Mouse (Mus musculus) MEL (cell line): Measurements from ENCODE around the gene Plac9a. TPM values are rescaled to one million over a fixed set of nuclear protein-coding genes. Genes with fewer than 3 reads are reported as not detected.

Experiments
- DNase-seq: peaks from one replicate; pipeline ENCODE4 v3.0.0; 2011; ENCODE audit warnings: low read depth, low spot score
- H3K27ac ChIP-seq: 2 replicates; pipeline ENCODE4 v1.5.1; 2012; ENCODE audit warnings: low read depth, mild to moderate bottlenecking, control low read depth, low read length, moderate library complexity; ENCODE audit not compliant: control insufficient read depth
- H3K27me3 ChIP-seq, 2 experiments: fragments of 150-350 bp in 1 of 2; sonication (generic) in 1 of 2; 2 replicates each; pipeline ENCODE4 v1.6.1; 2012; ENCODE audit warnings: low read length in 2 of 2, mild to moderate bottlenecking in 2 of 2, improper control_type of control experiment in 1 of 2, moderate library complexity in 1 of 2; ENCODE audit not compliant: insufficient read depth in 2 of 2, control insufficient read depth in 1 of 2
- H3K36me3 ChIP-seq, 2 experiments: 2 replicates each; pipeline ENCODE4 v1.6.1; 2012 to 2014; ENCODE audit warnings: low read length in 2 of 2, improper control_type of control experiment in 1 of 2, inconsistent platforms in 1 of 2, mild to moderate bottlenecking in 1 of 2; ENCODE audit not compliant: insufficient read depth in 2 of 2, control insufficient read depth in 1 of 2
- H3K4me1 ChIP-seq, 2 experiments: fragments of 150-350 bp in 1 of 2; sonication (generic) in 1 of 2; 2 replicates each; pipeline ENCODE4 v1.6.1; 2012; ENCODE audit warnings: low read length in 2 of 2, improper control_type of control experiment in 1 of 2, mild to moderate bottlenecking in 1 of 2; ENCODE audit not compliant: insufficient read depth in 2 of 2, control insufficient read depth in 1 of 2
- H3K4me3 ChIP-seq, 2 experiments: fragments of 150-350 bp in 1 of 2; sonication (generic) in 1 of 2; 2 replicates each; pipeline ENCODE4 v1.5.1; 2012; ENCODE audit warnings: low read depth in 2 of 2, low read length in 2 of 2, mild to moderate bottlenecking in 2 of 2, moderate library complexity in 2 of 2, control low read depth in 1 of 2, improper control_type of control experiment in 1 of 2; ENCODE audit not compliant: control insufficient read depth in 1 of 2, insufficient read depth in 1 of 2
- H3K79me2 ChIP-seq: 2 replicates; pipeline ENCODE4 v1.6.1; 2012; ENCODE audit warnings: mild to moderate bottlenecking, low read length, moderate library complexity; ENCODE audit not compliant: control insufficient read depth, poor library complexity, insufficient read depth
- H3K9ac ChIP-seq: 2 replicates; pipeline ENCODE4 v1.6.1; 2012; ENCODE audit warnings: low read depth, mild to moderate bottlenecking, control low read depth, low read length, moderate library complexity; ENCODE audit not compliant: control insufficient read depth, poor library complexity, severe bottlenecking
- H3K9me3 ChIP-seq: fragments of 150-350 bp; sonication (generic); replicated peaks from 2 replicates; pipeline ENCODE4 v1.6.1; 2012; ENCODE audit warnings: mild to moderate bottlenecking, low read length, improper control_type of control experiment, moderate library complexity; ENCODE audit not compliant: insufficient read depth
- BHLHE40 ChIP-seq: IDR thresholded peaks from 2 replicates; pipeline ENCODE4 v1.6.1; 2012; ENCODE audit warnings: low read depth, mild to moderate bottlenecking, inconsistent platforms, low read length, improper control_type of control experiment, borderline replicate concordance
- CHD1 ChIP-seq: IDR thresholded peaks from 2 replicates; pipeline ENCODE4 v1.6.1; 2012; ENCODE audit warnings: low read depth, mild to moderate bottlenecking, inconsistent platforms, low read length, improper control_type of control experiment
- CHD2 ChIP-seq: IDR thresholded peaks from 2 replicates; pipeline ENCODE4 v1.6.1; 2011; ENCODE audit warnings: low read length, improper control_type of control experiment
- CTCF ChIP-seq, 3 experiments: IDR thresholded peaks in 2 of 3; conservative IDR thresholded peaks in 1 of 3; 2 replicates each; pipeline ENCODE4 v1.5.1; 2011 to 2012; ENCODE audit warnings: low read length in 3 of 3, low read depth in 2 of 3, mild to moderate bottlenecking in 2 of 3, improper control_type of control experiment in 1 of 3, inconsistent platforms in 1 of 3, mixed read lengths in 1 of 3, moderate library complexity in 1 of 3; ENCODE audit not compliant: control insufficient read depth in 1 of 3, insufficient read depth in 1 of 3, poor library complexity in 1 of 3, severe bottlenecking in 1 of 3
- E2F4 ChIP-seq: IDR thresholded peaks from 2 replicates; pipeline ENCODE4 v1.6.1; 2011; ENCODE audit warnings: low read depth, low read length, improper control_type of control experiment, borderline replicate concordance
- ELF1 ChIP-seq: IDR thresholded peaks from 2 replicates; pipeline ENCODE4 v1.6.1; 2014; ENCODE audit warnings: low read depth, mild to moderate bottlenecking, inconsistent platforms, low read length, improper control_type of control experiment, moderate library complexity
- EP300 ChIP-seq, 2 experiments: IDR thresholded peaks; 2 replicates each; pipeline ENCODE4 v1.6.1; 2011; ENCODE audit warnings: improper control_type of control experiment in 2 of 2, low read length in 2 of 2, low read depth in 1 of 2, mild to moderate bottlenecking in 1 of 2
- ETS1 ChIP-seq: IDR thresholded peaks from 2 replicates; pipeline ENCODE4 v1.6.1; 2012; ENCODE audit warnings: low read depth, mild to moderate bottlenecking, inconsistent platforms, low read length, improper control_type of control experiment, moderate library complexity
- GABPA ChIP-seq: IDR thresholded peaks from 2 replicates; pipeline ENCODE4 v1.6.1; 2012; ENCODE audit warnings: low read depth, mild to moderate bottlenecking, inconsistent platforms, low read length, improper control_type of control experiment, moderate library complexity
- GATA1 ChIP-seq: IDR thresholded peaks from 2 replicates; pipeline ENCODE4 v1.6.1; 2011; ENCODE audit warnings: low read depth, low read length, improper control_type of control experiment
- HCFC1 ChIP-seq: IDR thresholded peaks from 2 replicates; pipeline ENCODE4 v1.6.1; 2012; ENCODE audit warnings: low read depth, mild to moderate bottlenecking, inconsistent platforms, low read length, improper control_type of control experiment, moderate library complexity
- JUND ChIP-seq: IDR thresholded peaks from 2 replicates; pipeline ENCODE4 v1.6.1; 2011; ENCODE audit warnings: low read depth, mild to moderate bottlenecking, improper control_type of control experiment, low read length
- KAT2A ChIP-seq: conservative IDR thresholded peaks from 2 replicates; pipeline ENCODE4 v1.6.1; 2012; ENCODE audit warnings: low read depth, low read length, improper control_type of control experiment, inconsistent platforms
- MAFK ChIP-seq: IDR thresholded peaks from 2 replicates; pipeline ENCODE4 v1.6.1; 2011; ENCODE audit warnings: low read depth, mild to moderate bottlenecking, low read length, improper control_type of control experiment, borderline replicate concordance
- MAX ChIP-seq: IDR thresholded peaks from 2 replicates; pipeline ENCODE4 v1.6.1; 2011; ENCODE audit warnings: low read length, improper control_type of control experiment
- MAZ ChIP-seq: IDR thresholded peaks from 2 replicates; pipeline ENCODE4 v1.6.1; 2012; ENCODE audit warnings: low read depth, mild to moderate bottlenecking, inconsistent platforms, low read length, improper control_type of control experiment
- MEF2A ChIP-seq: IDR thresholded peaks from 2 replicates; pipeline ENCODE4 v1.6.1; 2014; ENCODE audit warnings: low read depth, mild to moderate bottlenecking, inconsistent platforms, low read length, improper control_type of control experiment; ENCODE audit not compliant: poor library complexity, insufficient replicate concordance, severe bottlenecking; ENCODE audit errors: extremely low read depth
- MXI1 ChIP-seq: IDR thresholded peaks from 2 replicates; pipeline ENCODE4 v1.6.1; 2011; ENCODE audit warnings: mild to moderate bottlenecking, low read depth, low read length, improper control_type of control experiment
- MYB ChIP-seq: IDR thresholded peaks from 2 replicates; pipeline ENCODE4 v1.6.1; 2011; ENCODE audit warnings: mild to moderate bottlenecking, low read depth, low read length, improper control_type of control experiment
- MYC ChIP-seq: IDR thresholded peaks from 2 replicates; pipeline ENCODE4 v1.6.1; 2011; ENCODE audit warnings: low read depth, mild to moderate bottlenecking, low read length, improper control_type of control experiment, moderate library complexity
- NELFE ChIP-seq: IDR thresholded peaks from 2 replicates; pipeline ENCODE4 v1.6.1; 2011; ENCODE audit warnings: low read depth, low read length, improper control_type of control experiment
- POLR2A ChIP-seq, 2 experiments: IDR thresholded peaks; 2 replicates each; pipeline ENCODE4 v1.6.1; 2011 to 2012; ENCODE audit warnings: low read length in 2 of 2, mild to moderate bottlenecking in 2 of 2, control low read depth in 1 of 2, improper control_type of control experiment in 1 of 2, low read depth in 1 of 2, moderate library complexity in 1 of 2; ENCODE audit not compliant: control insufficient read depth in 1 of 2, insufficient read depth in 1 of 2, poor library complexity in 1 of 2
- POLR2AphosphoS2 ChIP-seq: IDR thresholded peaks from 2 replicates; pipeline ENCODE4 v1.6.1; 2011; ENCODE audit warnings: low read length, improper control_type of control experiment
- POLR2AphosphoS5 ChIP-seq: IDR thresholded peaks from 2 replicates; pipeline ENCODE4 v1.6.1; 2012; ENCODE audit warnings: low read depth, borderline replicate concordance, mild to moderate bottlenecking, inconsistent platforms, low read length, moderate library complexity, mixed read lengths
- RAD21 ChIP-seq: IDR thresholded peaks from 2 replicates; pipeline ENCODE4 v1.6.1; 2011; ENCODE audit warnings: mild to moderate bottlenecking, low read depth, low read length, improper control_type of control experiment
- RCOR1 ChIP-seq: IDR thresholded peaks from 2 replicates; pipeline ENCODE4 v1.6.1; 2012; ENCODE audit warnings: low read depth, mild to moderate bottlenecking, inconsistent platforms, low read length, improper control_type of control experiment
- SIN3A ChIP-seq: IDR thresholded peaks from 2 replicates; pipeline ENCODE4 v1.6.1; 2012; ENCODE audit warnings: low read length, improper control_type of control experiment, inconsistent platforms
- SMC3 ChIP-seq: IDR thresholded peaks from 2 replicates; pipeline ENCODE4 v1.6.1; 2011; ENCODE audit warnings: low read depth, low read length, improper control_type of control experiment
- TAL1 ChIP-seq: IDR thresholded peaks from 2 replicates; pipeline ENCODE4 v1.6.1; 2012; ENCODE audit warnings: mild to moderate bottlenecking, inconsistent platforms, low read length, moderate library complexity, mixed read lengths
- TBP ChIP-seq: IDR thresholded peaks from 2 replicates; pipeline ENCODE4 v1.8.0; 2011; ENCODE audit warnings: low read depth, low read length, improper control_type of control experiment
- TCF12 ChIP-seq: IDR thresholded peaks from 2 replicates; pipeline ENCODE4 v1.6.1; 2014; ENCODE audit warnings: low read depth, mild to moderate bottlenecking, inconsistent platforms, low read length, improper control_type of control experiment, moderate library complexity
- UBTF ChIP-seq: IDR thresholded peaks from 2 replicates; pipeline ENCODE4 v1.6.1; 2012; ENCODE audit warnings: low read depth, mild to moderate bottlenecking, inconsistent platforms, low read length, improper control_type of control experiment, moderate library complexity, borderline replicate concordance; ENCODE audit not compliant: insufficient read depth
- USF1 ChIP-seq: IDR thresholded peaks from 2 replicates; pipeline ENCODE4 v1.6.1; 2014; ENCODE audit warnings: low read depth, mild to moderate bottlenecking, inconsistent platforms, low read length, improper control_type of control experiment, moderate library complexity
- USF2 ChIP-seq, 2 experiments: IDR thresholded peaks; 2 replicates each; pipeline ENCODE4 v1.6.1; 2011 to 2012; ENCODE audit warnings: improper control_type of control experiment in 2 of 2, low read length in 2 of 2, borderline replicate concordance in 1 of 2, inconsistent platforms in 1 of 2, low read depth in 1 of 2, mild to moderate bottlenecking in 1 of 2; ENCODE audit not compliant: insufficient read depth in 1 of 2
- ZC3H11A ChIP-seq: IDR thresholded peaks from 2 replicates; pipeline ENCODE4 v1.6.1; 2012; ENCODE audit warnings: low read depth, mild to moderate bottlenecking, inconsistent platforms, low read length, improper control_type of control experiment
- ZKSCAN1 ChIP-seq: IDR thresholded peaks from 2 replicates; pipeline ENCODE4 v1.6.1; 2012; ENCODE audit warnings: low read depth, mild to moderate bottlenecking, inconsistent platforms, low read length, improper control_type of control experiment, moderate library complexity
- ZNF384 ChIP-seq: IDR thresholded peaks from 2 replicates; pipeline ENCODE4 v1.6.1; 2012; ENCODE audit warnings: low read depth, mild to moderate bottlenecking, inconsistent platforms, low read length, improper control_type of control experiment
- polyA plus RNA-seq, 2 experiments: library from polyadenylated mRNA; stranded (reverse) in 1 of 2; unstranded in 1 of 2; fragments of >175 nt in 1 of 2; fragments of >200 nt in 1 of 2; gene quantifications; 2 replicates each; pipeline versions ENCODE4 v1.2.1 to v1.2.4; 2012; ENCODE audit warnings: low replicate concordance in 2 of 2, low read depth in 1 of 2; ENCODE audit not compliant: insufficient read length in 2 of 2, insufficient read depth in 1 of 2, missing spikeins in 1 of 2
- total RNA-seq: library from RNA; depleted of rRNA; stranded (reverse); fragments of 300-350 nt; gene quantifications from 2 replicates; pipeline ENCODE4 v1.2.3, GENCODE M21; 2012

Gene Plac9a
- total and polyA plus RNA-seq, 3 experiments = not detected

GRCm38 (mm10) chr14:25855241-25855885 lies 47.5 kb downstream of the Plac9a start:
- Histone ChIP-seq H3K9me3 (no peaks in the 10 kb centered on the region), H3K27ac (peak overlapping the region; percentile 11), H3K4me3 (peak overlapping the region; percentile 46 to 49), H3K36me3 (peaks cover 0 to 27% of the 10 kb centered on the region in 2 experiments; a peak in 2 of 4 replicates), H3K79me2 (no peaks in the 10 kb centered on the region), H3K9ac (peak overlapping the region; percentile 2; the same call in 1 of the 2 replicates), H3K27me3 (no peaks in the 10 kb centered on the region), H3K4me1 (peaks cover 22 to 38% of the 10 kb centered on the region in 2 experiments)
- DNase-seq = peak; percentile 81
- peak; percentile 69; the same call in 1 of the 2 replicates for TF ChIP-seq MAFK
- TF ChIP-seq GABPA = no peak
- no peak for TF ChIP-seq NELFE
- TF ChIP-seq MYB = no peak
- no peak for TF ChIP-seq MAZ
- no peak for TF ChIP-seq ZKSCAN1
- TF ChIP-seq UBTF = no peak
- no peak for TF ChIP-seq MXI1
- TF ChIP-seq JUND = no peak
- TF ChIP-seq ELF1 = no peak
- TF ChIP-seq CHD2 = no peak
- TF ChIP-seq HCFC1 = no peak
- peak; percentile 85 for TF ChIP-seq ETS1
- peak; percentile 27; the same call in 1 of the 2 replicates for TF ChIP-seq USF1
- no peak for TF ChIP-seq USF2 (IDR thresholded peaks at IDR 0.05; ENCODE audit: borderline replicate concordance in 1 of 2, insufficient read depth in 1 of 2, low read depth in 1 of 2, low read length in 2 of 2)
- no peak for TF ChIP-seq ZC3H11A
- no peak for TF ChIP-seq EP300 (IDR thresholded peaks at IDR 0.05; ENCODE audit: low read depth in 1 of 2, low read length in 2 of 2)
- TF ChIP-seq POLR2AphosphoS2 = no peak
- TF ChIP-seq CHD1 = no peak
- 0 out of 2 replicates have a peak, but pooled peaks have one; percentile 13 for TF ChIP-seq RCOR1
- no peak; the same call in 1 of the 2 replicates for TF ChIP-seq TAL1
- no peak for TF ChIP-seq SMC3
- no peak for TF ChIP-seq KAT2A
- no peak for TF ChIP-seq MYC
- peak; percentile 8; the same call in 1 of the 2 replicates for TF ChIP-seq BHLHE40
- TF ChIP-seq ZNF384 = no peak
- no peak for TF ChIP-seq MAX
- TF ChIP-seq GATA1 = peak; percentile 81
- TF ChIP-seq TCF12 = 0 out of 2 replicates have a peak, but pooled peaks have one; percentile 27
- TF ChIP-seq POLR2AphosphoS5 = no peak
- TF ChIP-seq E2F4 = no peak
- no peak for TF ChIP-seq TBP
- no peak for TF ChIP-seq RAD21
- no peak for TF ChIP-seq CTCF (IDR thresholded peaks at IDR 0.05 in 2 of 3, conservative IDR thresholded peaks at IDR 0.05 in 1 of 3; ENCODE audit: control insufficient read depth in 1 of 3, insufficient read depth in 1 of 3, low read depth in 2 of 3, low read length in 3 of 3, poor library complexity in 1 of 3, severe bottlenecking in 1 of 3)
- no peak for TF ChIP-seq POLR2A (IDR thresholded peaks at IDR 0.05; ENCODE audit: control insufficient read depth in 1 of 2, insufficient read depth in 1 of 2, low read depth in 1 of 2, low read length in 2 of 2, poor library complexity in 1 of 2)
- TF ChIP-seq MEF2A = no peak
- TF ChIP-seq SIN3A = peak; percentile 51; the same call in 1 of the 2 replicates
